Mouse (Mus musculus): ENCODE measurements around the gene Grid1. TPM values are rescaled to one million over a fixed set of nuclear protein-coding genes. Genes with fewer than 3 reads are reported as not detected.

The Grid1 gene
- total RNA-seq, 2 experiments from 2014 or later, result 51.7 to 53.4 TPM

DNA sequence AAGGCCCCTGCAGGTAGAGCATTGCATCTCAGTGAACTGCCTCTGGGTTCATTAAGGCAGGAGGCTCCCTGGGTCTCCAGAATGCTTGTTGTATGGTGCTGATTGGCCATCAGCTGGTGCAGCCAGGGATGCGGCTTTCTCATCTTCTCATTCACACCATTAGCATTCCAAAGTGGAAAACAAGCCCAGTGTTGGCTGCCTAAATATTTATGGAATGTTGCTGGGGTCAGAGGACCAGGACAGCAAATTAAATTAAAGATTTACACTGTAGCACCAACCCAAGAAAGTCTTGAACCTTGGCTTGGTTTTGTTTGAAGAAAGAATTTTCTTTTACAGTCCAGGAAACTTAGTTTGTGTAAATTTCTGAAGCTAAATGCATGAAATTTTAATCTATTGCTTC lies 97.2 kb downstream of the Grid1 start:
- no peak for DNase-seq

DNA sequence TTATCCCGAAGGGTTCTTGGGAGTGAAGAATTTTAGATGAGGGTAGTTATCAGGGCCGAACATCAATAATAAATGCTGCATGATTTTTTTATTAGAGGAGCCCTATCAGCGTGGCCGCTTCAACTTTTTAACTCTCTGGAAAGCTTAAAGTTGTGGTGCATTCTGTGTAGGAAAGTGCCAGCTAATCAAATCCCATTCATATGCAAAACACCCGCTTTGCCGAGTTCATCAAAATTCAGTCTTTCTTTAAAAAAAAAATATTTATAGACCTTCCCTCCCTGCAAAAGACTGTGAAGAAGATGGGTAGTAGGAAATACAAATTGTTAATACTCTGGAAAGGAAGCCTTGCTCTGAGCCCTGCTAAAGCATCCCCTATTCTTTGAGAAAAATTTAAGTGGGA lies 99.3 kb downstream of the Grid1 start:
- DNase-seq, result no peak

DNA sequence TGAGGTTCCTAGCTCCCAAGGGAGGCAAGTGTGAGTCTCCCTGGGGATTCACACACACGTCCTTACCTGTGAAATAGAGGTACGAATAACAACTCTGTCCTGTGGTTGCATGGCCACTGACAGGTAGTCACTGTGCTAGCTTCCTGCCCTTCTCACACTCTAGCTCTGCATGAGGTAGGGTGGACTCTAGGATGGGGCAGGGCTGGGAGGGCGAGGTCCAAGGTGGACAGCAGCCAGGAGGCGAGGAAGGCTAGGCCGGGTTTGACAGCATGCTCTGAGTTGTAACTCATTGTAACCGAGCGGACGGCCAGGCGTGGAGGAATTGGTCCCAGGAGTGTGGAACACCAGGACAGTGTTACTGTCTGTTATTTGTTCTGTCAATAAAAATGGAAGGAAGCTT lies 101.4 kb downstream of the Grid1 start:
- DNase-seq, result no peak

DNA sequence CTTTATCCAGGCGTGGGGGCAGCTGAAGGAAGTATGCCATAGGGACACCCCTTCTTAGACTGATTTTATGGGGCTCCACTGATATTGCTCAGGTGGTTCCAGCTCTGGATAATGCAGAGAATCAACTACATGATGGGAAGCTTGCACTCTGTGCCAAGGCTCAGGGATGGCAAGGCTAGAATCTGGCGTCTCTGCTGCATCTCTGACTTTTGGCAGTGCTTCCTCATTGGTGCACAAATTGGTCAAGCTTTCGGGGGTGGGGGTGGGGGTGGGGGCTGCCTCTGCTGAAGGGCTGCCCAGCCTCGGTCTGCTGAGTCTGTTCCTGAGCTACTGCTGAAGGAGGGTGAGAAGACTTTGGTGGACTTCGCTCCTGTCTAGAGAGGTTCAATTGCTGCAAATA lies 105.1 kb downstream of the Grid1 start:
- no peak for DNase-seq

DNA sequence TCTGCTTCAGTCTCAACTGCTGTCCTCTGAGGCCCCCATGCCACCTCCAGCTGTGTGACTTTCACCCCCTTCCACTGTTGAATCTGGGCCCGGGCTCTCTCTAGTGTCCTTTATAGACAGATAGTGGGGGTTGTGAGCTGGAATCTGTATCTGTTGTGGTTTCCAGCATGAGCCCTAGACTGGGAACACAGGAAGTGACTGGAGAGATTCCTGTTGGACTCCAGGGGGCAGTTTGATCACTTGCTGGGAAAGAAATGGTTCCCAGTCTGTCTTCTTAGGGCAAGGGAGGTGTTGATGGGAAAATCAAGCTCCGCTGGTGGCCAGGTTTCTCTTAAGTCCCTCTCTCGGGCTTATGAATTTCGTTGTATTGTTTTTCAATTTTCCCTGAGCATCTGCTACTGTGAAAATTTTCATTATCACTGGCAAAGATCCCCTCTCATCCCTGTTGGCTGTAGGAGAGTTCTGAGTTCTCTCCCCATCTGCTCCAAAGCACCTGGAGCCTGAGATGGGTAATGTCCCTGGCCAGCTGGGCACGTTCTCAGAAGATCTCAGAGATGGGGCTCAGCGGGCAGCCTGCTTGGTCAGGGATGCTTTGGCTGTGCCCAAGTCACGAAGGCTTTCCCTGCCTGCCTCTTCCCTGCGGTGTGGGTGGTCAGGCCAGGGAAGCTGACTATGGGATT lies 110.3 kb downstream of the Grid1 start:
- DNase-seq, result peak; percentile 31 to 46

DNA sequence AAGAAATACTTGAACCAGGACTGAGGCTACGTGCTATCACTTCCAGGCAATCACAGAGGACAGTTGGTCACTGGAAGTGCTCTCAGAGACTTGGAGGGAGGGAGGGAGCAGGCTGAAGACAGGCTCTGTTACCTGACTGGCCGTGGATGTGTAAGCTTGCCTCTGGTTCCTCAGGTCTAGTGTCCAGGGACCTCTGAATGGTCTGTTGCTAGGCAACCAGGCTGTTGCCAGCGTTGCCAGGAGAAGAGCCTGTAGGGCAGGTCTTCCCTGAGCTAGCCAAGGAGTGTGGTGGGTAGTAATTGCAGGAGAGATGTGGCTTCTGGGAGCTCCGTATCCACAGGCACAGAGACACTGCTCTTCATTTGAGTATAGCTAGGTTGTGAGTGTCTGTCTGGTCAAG lies 113.3 kb downstream of the Grid1 start:
- DNase-seq, result no peak

DNA sequence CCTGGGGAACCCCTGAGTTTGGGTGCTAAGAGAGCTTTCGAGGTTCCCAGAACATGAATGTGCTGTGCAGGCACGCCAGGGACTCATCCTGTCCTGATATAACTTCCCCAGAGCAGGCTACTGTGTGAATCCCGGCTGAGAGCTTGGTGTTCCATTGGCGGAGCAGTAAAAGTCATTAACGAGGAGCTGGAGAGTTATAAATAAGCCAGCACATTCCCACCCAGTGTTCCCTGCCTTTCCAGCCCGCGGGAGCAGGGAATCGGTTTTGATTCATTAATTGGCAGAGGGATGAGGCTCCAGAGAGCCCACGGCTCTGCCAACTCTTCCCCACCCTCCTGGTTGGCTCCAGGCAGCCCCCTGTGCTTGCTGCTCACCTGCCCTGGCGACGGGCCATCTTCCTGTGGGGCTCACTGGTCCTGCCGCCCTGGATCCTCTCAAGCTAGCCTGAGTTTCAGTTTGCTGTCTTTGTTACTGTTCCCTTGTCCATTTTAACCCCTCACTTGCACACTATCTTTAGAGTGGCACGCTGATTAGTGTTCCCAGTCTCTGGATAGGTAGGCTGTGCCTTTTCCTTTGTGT lies 116.4 kb downstream of the Grid1 start:
- peak; percentile 40 to 57 for DNase-seq

DNA sequence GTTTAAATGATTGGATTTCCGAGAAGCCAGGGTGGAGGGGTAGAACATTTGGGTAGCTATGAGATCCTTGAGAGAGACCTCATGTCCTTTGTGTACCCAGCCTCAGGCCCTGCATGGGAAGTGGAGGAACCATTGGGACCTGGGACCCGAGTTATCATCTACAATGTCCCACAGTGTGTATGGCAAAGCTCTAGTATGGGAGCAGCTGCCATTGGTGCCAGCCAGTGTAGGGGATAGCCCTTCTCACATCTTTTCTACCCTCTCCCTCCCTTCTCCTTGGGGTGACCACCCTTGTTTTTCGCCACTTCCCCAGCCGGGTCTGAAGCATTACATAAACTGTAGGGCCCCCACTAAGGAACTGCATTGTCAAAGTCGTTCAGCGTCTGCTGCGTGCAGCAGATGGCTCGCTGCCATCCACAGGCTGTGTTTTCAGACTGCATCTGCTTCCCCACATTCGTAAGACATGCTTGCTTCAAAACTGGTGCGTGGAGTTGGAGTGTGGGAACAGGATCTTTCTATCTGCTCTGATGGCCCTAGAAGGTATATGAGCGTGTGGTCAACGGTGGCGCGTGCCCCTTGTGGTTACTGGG lies 124.6 kb downstream of the Grid1 start:
- DNase-seq, result peak; percentile 65 to 72

DNA sequence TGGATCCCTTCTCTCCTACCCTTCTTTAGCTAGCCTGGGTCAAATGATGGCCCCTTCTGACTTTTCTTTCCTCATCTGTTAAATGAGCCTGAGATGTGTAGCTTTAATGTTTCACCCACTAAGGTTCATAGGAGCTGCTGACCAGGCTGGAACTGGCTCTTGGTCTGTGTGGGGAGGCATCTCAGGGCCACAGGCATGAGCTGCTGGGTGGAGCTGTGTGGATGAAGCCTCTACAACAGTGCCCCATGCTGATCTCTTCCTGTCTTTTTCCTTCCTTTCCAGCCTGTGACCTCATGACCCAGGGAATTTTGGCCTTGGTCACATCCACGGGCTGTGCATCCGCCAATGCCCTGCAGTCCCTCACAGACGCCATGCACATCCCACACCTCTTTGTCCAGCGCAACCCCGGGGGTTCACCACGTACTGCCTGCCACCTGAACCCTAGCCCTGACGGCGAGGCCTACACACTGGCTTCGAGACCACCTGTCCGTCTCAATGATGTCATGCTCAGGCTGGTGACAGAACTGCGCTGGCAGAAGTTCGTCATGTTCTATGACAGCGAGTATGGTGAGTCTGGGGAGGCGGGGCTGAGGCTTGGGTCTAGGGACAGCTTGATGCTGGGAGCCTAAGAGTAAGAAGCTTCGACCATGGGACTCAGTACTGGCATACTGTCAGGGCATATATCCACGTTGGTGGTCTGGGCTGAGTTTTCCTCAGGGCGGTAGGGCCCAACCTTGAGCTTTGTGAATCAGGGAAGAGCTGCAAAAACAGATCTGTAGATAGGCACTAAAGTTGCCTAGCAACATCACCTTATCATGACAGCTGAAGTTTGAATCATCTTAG lies 125.8 kb downstream of the Grid1 start:
- DNase-seq, result no peak

DNA sequence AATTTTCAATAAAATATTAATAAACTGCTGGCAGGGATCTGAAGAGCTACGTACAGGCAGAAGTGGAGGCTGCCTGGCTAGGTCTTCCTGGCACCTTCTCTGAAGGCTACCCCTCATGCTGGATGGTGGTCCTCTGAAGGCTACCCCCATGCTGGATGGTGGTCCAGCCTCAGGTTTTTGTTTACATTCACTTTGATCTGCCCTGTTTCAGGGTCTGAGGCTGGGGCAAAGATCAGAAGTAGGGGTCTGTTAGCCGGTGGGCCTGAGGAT lies 126.3 kb downstream of the Grid1 start:
- DNase-seq, result no peak

DNA sequence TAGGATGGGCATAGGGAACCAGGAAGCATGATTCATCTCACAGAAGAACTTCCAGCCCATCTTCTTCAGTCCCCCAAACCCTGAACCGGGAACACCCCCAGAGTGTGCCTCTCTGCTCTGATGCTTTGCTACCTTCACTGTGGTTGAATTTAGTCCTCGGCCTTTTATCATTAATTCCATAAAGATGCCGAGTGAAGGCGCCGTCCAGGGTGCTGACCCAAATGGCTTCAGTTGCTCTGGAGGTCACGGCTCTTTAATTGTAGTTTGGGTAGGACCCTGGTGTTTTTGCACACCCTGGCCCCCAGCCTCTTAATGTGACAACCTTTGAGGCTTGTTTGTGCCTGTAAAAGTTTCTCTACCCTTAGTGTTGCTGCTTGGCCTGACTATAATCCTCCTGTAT lies 128.3 kb downstream of the Grid1 start:
- no peak for DNase-seq

DNA sequence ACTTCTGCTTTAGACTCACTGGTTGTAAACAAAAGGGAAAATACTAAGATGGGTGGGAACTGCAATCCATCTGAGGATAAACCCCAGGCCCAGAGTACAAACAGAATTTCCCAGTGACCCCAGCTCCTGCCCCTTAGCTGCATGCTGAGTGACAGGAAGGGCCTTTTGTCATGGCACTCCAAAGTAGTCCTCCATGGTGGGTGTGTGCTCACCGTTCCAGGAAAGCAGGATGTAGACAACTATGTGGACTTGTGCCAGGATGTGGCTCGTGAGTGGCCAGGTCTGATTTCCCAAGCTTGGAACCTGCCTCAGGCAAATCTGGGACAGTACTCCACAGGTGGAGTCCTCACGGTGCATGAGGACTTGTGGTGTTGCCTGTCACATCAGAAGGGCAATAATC lies 132.4 kb downstream of the Grid1 start:
- no peak for DNase-seq

DNA sequence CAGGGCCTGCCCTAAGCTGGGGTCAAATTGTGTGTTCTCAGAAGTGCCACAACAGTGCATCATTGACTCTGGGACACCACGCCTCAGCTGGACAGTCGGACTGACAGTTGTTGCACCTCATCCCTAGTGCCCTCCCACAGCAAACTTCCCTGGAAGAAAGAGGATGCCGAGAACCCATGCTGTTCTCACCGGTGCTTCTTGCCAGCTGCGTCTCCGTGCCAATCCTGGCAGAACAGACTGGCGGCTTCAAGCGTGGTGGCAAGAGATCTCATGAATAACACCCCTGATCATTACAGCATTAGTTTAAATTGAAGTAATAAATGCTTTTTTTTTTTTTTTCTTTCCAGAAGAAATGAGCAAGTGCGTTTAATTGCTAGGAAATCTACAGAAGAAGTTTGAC lies 133.7 kb downstream of the Grid1 start:
- DNase-seq, result peak in 1 of 2 experiments; percentile 52

DNA sequence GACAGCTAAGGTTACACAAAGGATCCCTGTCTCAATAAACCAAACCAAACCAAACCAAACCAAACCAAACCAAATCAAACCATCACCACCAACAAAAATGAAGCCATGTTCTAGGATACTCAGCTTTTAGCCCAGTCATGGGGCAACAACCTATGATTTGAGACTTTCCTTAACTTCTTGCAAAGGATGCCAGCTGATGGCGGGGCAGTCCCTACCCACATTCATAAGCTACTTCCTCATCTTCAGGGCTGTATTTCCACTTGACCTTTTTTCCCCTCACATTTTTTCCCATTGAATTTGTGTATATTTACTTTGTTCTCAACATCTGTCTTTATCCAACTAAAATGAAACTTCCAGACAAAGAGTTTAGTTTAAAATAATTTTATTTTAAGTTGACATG lies 135.8 kb downstream of the Grid1 start:
- DNase-seq, result no peak

DNA sequence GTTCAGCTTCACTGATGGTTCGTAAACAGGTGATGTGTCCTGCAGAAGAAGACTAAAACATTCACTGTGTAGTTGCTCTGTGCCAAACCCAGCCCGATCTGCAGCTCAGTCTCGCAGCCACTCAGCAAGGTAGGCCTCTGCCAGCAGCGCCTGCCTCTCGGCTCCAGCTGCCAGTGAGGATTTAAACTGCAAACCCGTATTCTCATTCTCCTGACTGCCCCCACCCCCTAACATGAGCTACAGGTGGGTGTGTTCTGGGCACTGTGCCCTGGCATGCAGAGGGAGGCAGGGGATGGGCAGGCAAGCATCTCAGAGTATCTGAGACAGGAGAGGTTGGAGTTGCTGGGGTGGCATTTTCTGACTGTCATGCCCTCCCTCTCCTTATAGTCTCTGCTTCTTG lies 140.3 kb downstream of the Grid1 start:
- DNase-seq, result peak; percentile 40 to 51

DNA sequence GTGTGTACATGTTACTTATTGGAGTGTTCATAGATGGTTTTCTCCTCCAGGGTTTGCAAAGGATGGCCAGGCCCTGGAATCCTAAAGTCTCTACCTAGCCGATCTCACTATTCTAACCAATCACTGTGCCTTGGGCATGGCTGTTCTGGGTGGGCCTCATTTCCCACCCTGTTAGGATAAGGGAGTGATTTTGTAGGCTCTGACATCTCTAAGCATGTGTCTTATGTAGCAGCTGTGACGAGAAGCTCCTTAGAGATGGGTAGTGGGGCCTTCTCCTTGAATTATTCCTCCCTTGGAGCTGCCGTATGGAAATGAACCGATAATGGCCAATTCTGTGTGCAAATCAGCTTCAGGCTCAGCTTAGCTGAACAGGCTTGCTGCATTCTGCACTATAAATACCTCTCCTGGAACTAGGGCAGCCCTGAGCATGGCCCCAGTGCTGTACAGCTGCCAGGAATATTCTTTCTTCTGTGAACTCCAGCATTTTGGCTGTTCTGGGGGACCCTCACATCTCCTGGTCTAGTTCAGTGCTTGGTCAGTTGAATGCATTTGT lies 143.8 kb downstream of the Grid1 start:
- no peak for DNase-seq

DNA sequence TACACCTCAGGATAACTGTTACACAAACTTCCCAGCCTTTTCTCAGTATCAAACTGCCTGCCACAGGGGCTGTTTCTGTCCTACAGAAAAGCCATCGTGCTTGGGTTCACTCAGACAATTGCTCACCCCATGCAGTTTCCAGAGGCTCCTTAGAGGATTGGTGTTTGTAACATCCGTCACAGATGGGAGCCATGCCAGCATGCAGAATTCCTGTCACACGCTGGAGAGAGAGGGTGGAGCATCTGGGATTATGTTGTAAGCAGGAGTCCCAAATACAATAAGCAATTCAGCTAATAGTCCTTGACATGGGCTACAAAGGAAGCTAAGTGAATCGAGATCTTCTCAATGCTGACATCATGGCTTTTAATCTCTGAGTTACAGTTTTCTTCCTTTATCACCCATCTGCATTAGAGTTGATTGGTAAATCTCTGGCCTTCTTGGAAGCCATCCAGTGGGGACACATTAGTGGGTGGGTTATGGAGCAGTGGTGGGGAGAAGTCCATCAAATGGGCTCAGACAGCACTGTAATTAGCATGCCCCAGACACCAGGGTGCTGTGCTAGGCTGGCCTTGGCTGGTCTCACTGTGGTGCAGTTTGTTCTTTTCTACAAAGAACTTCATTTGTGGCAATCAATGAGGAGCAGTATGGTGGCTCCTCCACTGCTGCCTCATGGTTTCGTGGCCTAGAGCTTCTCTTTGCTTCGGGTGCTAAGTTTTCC lies 149.4 kb downstream of the Grid1 start:
- DNase-seq, result peak in 1 of 2 experiments; percentile 24

DNA sequence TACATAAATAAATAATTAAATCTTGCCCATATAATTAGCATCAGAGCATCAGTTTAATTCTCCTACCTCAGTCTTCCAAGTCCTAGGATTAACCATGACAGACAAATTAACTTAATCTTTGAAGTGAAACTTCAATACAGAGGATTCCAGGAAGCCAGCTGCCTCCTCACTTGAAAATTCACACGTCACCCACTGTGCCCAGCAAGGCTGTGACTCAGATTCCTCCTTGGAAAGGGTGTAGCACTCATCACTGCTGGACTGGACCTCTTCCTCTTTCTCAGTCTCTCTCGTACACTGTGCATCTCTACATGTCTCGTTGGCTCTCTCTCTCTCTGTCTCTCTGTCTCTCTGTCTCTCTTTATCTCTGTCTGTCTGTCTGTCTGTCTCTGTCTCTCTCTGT lies 153.0 kb downstream of the Grid1 start:
- no peak for DNase-seq

DNA sequence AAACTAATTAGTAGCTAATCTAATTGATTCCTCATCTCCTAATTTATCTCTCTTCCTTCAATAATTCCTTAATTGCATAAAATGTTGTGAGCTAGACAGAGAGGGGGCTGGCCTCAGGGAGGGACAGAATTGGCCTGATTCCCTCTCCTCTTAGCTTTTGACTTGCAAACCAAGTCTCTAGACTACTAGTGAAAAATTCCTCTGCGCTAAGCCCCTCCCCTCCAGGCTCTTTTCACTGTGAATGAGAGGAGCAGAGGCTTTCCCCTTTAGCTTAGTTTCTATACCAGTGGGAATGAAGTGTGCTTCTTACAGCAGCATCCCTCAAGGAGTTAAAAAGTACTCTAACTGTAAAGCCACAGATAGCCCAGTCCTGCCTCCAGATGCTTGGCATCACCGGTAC lies 160.8 kb downstream of the Grid1 start:
- DNase-seq, result no peak

DNA sequence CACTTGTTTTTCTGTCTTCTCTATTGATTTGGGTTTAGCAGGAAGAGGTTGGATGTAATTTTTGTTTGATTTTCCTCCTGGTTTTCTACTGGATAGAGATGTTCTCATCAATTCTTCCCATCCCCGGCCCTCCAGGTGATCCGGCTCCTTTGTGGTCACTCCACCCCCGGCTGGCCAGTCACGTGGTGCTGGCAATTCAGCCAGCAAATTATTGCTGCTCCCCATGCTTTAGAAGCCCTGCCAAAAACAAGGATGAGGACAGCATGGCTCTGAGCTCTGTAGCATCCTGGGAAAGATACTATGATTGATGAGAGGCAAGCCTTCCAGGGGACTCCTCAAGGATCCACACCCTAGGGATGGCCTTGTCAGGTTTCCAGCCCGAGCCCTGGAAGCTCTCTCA lies 169.2 kb downstream of the Grid1 start:
- no peak for DNase-seq

DNA sequence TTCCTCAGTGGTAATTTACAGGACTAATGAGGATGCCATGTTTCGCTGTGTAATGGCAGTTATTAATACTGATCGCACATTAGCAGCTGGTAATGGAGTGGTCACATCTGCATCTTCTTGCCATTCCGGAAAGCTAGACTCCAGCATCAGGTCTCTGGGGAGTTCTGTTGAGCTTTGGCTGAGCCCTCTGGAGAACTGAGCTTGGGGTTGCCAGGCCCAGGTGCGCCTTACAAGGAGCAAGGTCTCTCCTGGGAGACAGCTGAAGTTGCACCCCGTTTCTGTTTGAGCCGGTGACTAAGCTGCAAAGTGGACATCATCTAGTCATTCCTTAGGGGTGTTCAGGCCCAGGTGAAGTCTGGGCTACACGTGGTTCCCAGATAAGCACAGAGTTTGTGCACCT lies 186.8 kb downstream of the Grid1 start:
- DNase-seq, result no peak

DNA sequence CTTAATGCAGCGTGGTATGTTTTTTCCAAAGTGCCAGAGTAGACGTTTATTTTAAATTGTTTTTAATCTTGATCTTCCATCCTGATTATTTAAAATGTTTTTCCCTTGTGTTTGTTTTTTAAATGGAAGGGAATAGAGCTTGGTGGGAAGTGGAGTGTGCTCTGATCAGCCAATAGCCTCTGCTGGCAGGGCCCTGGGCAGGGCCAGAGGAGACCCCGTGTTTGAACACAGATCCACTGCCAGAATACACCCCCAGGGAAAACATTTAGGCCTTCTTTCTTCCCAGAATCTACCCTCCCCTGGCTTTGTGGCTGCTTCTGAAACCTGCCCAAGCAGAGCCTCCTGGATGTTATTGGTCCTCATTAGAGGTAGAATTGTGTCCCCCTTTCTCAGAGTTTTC lies 188.8 kb downstream of the Grid1 start:
- DNase-seq, result no peak

DNA sequence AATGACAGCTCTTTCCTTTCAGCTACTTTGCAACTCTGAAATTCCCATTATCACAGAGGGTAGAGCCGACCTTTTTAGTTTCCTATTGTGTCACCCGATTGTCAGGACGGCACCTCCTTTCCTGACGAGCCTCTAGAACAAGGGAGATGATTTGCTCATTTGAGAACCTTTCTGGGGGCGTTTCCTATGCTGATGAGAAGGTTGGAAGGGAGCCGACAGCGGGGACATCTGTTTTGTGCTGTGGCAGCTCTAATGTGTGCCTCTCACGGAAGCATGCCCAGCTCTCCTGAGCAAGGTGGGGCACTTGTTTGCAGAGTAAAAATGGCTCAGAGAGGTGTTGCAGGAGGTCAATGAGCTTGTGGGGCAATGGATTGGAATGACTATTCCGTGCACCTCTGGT lies 189.2 kb downstream of the Grid1 start:
- DNase-seq, result no peak

Data from layer of hippocampus, postnatal 36 days (tissue).